Mouse (Mus musculus): ENCODE results near the gene Rtn4.
"Not testable (repeated sequence)": the region's sequence is repeated elsewhere in the genome, so short reads cannot be mapped to it uniquely, and the experiment has no call there.

DNA sequence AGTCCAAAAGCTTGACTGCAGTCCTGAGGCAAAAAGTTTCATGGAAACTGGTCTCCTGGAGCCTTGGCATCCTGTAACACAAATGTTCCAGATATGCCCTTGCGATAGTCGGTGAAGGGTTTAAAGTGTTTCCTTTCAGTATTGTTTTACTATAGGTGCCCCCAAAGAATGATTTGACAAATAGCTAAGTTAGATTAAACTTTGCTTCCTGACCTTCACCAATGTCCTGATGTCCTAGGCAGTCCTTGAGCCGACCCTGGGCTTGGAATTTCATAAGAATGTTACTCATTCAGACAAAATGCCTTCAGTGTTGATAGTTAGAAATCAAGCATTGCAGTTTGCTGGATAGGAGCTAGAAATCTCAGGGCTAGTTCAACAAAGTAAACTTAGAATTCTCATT is 37.4 kb upstream of the Rtn4 start:
- not testable (repeated sequence) for TF ChIP-seq RCOR1 (conservative IDR thresholded peaks at IDR 0.05; ENCODE audit: low read depth, low read length); POLR2A (IDR thresholded peaks at IDR 0.05; ENCODE audit: low read depth, low read length); CTCF (conservative IDR thresholded peaks at IDR 0.05 in 1 of 2, IDR thresholded peaks at IDR 0.05 in 1 of 2; ENCODE audit: low read depth in 2 of 2, low read length in 2 of 2); ZNF384 (IDR thresholded peaks at IDR 0.05; ENCODE audit: low read depth, low read length); RAD21 (IDR thresholded peaks at IDR 0.05; ENCODE audit: low read depth, low read length); ELF1 (IDR thresholded peaks at IDR 0.05; ENCODE audit: low read depth, low read length); USF2 (conservative IDR thresholded peaks at IDR 0.05; ENCODE audit: low read depth, low read length); MYC (IDR thresholded peaks at IDR 0.05; ENCODE audit: low read depth, low read length); SIN3A (IDR thresholded peaks at IDR 0.05; ENCODE audit: low read length); POLR2AphosphoS2 (IDR thresholded peaks at IDR 0.05; ENCODE audit: low read depth, low read length)
